Mouse (Mus musculus) heart, postnatal 14 days (tissue): ENCODE data around the gene Zc3h12a. TPM values are rescaled to one million over a fixed set of nuclear protein-coding genes. Genes with fewer than 3 reads are reported as not detected.

Experiments used
- DNase-seq, 2 experiments: peaks; one replicate each; pipeline ENCODE4 v3.0.0; 2021 to 2022
- intact Hi-C: fragments of 180-260 bp; cut with DNase I; formaldehyde crosslinking; loops from one replicate; pipeline ENCODE4 v1.15.1; 2025
- total RNA-seq, 2 experiments: library from RNA; stranded (reverse); gene quantifications; 2 replicates each; pipeline ENCODE4 v1.2.3; 2021

Zc3h12a gene
- total RNA-seq, 2 experiments from 2014 or later, result 3.2 to 4.0 TPM

DNA sequence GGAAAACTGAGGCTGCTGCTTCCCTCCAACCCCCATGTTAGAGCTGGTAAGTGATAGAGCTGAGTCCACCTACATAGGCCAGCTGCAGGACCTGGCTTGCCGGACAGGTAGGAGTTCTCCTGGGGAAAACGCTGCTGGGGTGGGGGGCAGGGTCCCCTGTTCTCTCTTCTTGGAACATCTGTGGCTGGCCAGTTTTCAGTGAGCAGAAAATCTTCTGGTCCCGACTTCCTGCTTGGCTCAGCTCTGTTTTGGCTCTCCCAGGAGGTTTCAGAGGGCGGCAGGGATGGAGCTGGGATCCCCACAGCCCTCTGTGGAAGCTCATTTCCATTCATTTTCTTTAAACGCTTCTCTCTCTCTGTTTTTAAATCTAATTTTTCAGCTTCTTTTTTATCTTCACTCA, 21.8 kb upstream of the Zc3h12a start:
- intact Hi-C loops, result no loop called here
- DNase-seq, result peak in 1 of 2 experiments; percentile 22

- intact Hi-C loops, result no loop called here
Observed at GRCm38 (mm10) chr4:125147970-125148369, 20.3 kb upstream of the Zc3h12a start.

GRCm38 (mm10) chr4:125145213-125145612, 17.6 kb upstream of the Zc3h12a start:
- no peak for DNase-seq
- intact Hi-C loops, result no loop called here

More at GRCm38 (mm10) chr4:125147970-125148369, 20.3 kb upstream of the Zc3h12a start:
- DNase-seq, result no peak

GRCm38 (mm10) chr4:125144627-125145026, 17.0 kb upstream of the Zc3h12a start:
- no peak for DNase-seq
- intact Hi-C loops, result no loop called here

- intact Hi-C loops, result no loop called here
- DNase-seq, result no peak
Observed at GRCm38 (mm10) chr4:125144211-125144610, 16.6 kb upstream of the Zc3h12a start.

- intact Hi-C loops, result no loop called here
- DNase-seq, result no peak
Observed at GRCm38 (mm10) chr4:125138321-125138720, 10.7 kb upstream of the Zc3h12a start.

- intact Hi-C loops, result no loop called here
- DNase-seq, result no peak
Observed at GRCm38 (mm10) chr4:125136303-125136888, 8.8 kb upstream of the Zc3h12a start.

DNA sequence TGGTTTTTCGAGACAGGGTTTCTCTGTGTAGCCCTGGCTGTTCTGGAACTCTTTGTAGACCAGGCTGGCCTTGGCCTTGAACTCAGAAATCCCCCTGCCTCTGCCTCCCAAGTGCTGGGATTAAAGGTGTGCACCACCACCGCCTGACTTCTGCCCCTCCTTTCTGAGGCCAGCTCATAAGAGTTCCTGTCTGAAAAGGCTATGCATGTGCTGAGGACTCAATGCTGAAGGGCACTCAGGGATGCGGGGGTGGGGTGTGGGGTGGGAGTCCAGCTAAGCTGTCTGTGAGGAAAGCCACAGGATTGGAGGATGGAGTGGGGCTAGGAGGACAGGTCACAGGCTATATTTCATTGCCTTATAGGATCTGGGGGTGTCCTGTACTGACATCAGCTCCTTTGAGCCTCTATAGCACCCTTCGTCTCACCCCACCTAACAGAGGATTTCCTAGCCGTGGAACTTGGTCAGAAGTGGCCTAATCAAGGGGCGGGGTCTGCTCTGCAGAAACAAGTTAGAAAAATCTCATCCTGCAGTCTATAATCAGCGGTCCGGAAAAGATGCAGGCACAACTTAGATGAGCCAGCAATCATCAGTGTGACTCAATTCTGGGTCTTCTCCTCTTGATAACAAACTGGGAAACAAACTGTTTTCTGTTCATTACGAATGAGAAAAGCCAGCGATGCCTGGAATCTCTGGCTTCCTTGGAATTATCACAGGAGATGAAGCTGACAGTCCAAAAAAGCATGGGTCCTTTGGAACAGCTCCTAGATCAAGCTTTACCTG, 7.6 kb upstream of the Zc3h12a start:
- intact Hi-C loops, result no loop called here
- DNase-seq, result no peak

- intact Hi-C loops, result no loop called here
- DNase-seq, result no peak
Observed at GRCm38 (mm10) chr4:125134631-125135030, 7.0 kb upstream of the Zc3h12a start.

DNA sequence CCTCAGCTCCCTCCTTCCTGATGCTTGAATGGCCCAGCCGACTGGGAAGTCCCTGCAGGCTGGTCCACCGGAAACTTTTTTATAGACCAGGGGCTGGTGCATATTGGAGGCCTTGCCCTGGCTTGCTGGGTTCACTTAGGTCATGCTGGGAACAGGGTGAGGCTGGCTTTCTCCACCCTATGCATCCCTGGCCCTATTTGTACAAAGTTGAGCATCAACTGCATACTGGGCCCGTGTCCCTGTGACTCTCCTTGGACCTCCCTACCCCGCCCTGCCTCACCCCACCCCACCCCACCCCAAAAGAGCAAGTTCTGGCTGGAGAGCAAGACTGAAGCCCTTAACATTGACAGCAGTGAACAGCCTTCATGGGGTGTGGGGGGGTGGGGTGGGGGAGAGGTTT, 6.6 kb upstream of the Zc3h12a start:
- no peak for DNase-seq
- intact Hi-C loops, result no loop called here

DNA sequence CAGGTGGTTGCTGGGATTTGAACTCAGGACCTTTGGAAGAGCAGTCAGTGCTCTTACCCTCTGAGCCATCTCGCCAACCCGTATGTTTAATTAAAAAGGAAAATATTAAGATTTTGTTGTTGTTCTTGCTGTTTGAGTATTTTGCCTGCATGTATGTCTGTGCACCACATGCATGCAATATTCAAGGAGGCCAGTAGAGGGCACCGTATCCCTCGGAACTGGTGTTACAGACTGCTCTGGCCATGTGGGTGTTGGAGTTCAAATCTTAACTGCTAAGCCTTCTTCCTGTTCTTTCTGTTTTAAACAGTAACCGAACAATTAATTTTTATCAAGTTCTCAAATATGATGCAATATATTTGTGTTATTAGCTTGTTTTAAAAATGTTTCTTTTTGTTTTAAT, 4.8 kb upstream of the Zc3h12a start:
- intact Hi-C loops, result no loop called here
- DNase-seq, result peak; percentile 59 to 77

- peak; percentile 38 to 45 for DNase-seq
- intact Hi-C loops, result no loop called here
Observed at GRCm38 (mm10) chr4:125131493-125131892, 3.9 kb upstream of the Zc3h12a start.

GRCm38 (mm10) chr4:125126761-125127160, 879 bp downstream of the Zc3h12a start:
- intact Hi-C loops, result no loop called here
- DNase-seq, result no peak

DNA sequence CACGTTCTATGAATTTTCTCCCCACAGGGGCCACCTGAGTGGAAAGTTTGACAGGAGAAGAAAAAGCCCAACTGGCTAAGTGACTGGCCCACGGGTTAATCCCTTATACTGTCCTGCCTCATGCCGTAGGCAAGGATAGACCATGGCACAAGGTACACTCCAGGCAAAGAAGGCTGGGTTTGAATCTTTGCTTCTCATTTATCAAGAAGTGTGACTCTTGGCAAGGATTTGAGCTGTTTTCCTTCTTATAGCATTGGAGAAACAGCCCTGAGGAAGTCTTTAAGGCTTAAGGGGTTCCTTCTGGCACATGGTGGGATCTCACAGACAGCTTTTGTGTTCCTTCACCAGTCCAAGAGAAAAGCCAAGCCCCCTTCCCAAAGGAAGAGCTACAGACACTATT, 1.5 kb downstream of the Zc3h12a start:
- intact Hi-C loops, result no loop called here
- DNase-seq, result no peak

DNA sequence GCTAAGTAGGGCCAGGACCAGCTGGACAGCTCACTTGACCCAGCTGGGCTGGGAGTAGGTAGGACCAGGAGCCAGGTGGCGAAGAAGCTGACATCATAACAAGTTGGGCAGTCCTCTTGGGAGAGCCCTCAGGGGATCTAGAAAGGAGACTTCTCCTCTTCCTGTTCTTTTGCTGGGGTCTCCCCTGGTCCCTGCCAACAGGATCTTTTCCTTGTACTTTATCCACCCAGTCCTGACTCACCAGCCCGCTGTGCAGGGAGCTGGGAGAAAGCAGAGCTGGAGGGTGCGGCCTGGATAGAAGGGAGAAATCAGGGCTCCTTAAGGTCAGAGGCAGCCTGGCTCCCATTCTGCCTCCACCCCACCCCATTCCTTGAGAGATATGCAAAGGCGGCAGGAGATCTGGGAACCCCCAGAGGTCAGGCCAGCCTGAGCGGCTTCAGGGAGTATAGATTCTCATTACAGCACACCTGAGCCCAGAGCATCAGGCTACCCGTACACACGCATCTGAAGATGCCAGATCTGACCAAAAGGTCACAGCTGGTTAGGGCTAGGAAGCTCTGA, 2.2 kb downstream of the Zc3h12a start:
- DNase-seq, result no peak
- intact Hi-C loops, result no loop called here

DNA sequence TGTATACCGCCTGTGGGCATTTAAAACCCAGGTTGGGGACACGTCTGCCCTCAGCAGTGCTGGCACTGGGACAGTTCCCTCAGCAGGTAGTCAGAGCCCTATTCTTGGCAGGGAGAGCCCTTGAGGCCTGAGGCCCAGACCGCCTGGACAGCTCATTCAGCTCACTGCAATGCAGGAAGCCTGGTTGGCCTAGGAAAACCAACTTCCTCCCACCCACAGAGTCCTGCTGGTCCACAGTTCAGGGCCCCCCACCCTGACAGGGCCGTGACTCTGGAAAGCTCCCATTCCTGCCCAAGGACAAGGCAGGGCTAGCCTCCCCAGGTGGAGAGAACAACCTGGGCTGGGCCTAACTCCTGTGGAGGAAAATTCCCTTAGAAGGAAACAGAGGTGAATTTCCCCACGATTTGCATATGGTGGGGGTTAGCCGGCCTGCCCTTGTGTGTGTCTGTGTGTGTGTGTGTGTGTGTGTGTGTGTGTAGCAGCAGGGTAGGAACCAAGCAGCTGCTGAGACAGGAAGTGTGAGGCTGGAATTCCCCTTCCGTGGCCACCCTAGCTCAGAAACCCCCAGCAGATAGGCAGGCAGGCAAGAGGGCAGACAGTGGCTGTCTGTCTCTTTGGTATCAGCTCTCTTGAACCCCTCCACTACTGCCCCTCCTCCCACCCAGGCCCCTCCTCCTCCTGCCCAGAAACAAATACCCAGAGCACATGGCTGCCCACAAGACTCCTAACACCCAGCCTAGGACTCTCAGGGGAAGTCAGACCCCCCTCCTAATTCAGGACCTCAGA, 3.0 kb downstream of the Zc3h12a start:
- peak in 1 of 2 experiments; percentile 44 for DNase-seq
- intact Hi-C loops, result no loop called here

DNA sequence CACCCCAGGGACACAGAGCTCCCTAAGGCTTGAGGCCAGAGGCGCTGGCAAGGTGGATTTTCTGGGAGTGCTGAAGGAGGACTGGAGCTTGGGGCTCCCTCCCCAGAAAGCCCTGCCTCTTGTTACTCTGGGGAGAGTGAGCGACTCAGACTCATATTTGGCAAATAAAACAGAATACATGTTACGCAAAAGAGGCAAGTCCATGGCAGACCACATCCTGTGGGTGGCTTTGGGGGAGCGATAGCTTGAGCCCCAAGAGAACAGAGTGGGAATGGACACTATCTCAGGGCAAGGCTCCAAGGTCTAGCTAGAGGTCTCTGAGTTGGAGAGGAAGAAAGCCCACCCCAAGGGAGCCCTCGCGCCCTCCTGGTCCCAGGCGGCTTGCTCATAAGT, 4.4 kb downstream of the Zc3h12a start:
- peak in 1 of 2 experiments; percentile 53 for DNase-seq
- intact Hi-C loops, result no loop called here

- DNase-seq, result peak; percentile 59
- intact Hi-C loops, result no loop called here
Observed at GRCm38 (mm10) chr4:125122431-125123278, 5.0 kb downstream of the Zc3h12a start.

GRCm38 (mm10) chr4:125119721-125120120, 7.9 kb downstream of the Zc3h12a start:
- intact Hi-C loops, result no loop called here
- no peak for DNase-seq

DNA sequence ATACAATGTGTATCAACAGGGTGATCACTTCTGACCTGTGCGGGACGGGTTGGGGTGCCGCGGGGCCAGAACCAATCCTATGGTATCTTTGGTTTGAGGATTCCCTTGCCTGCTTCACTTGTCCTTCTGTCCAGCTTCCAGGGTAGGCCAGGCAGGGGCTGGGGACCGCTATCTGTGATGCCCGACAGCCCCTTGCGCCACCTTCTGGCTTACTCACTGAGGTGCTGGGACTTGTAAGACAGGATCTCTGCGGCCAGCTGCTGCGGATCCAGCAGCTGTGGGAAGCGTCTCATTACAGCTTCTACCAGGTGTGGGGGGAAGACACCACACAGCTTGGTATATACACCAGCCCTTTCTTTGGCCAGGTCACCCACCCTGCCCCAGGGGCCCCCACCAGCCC, 8.6 kb downstream of the Zc3h12a start:
- intact Hi-C loops, result no loop called here
- no peak for DNase-seq
